Mouse (Mus musculus) small intestine, adult 2 months (tissue): Measurements from ENCODE around the gene Fxyd2.

ENCODE experiments used
- CTCF ChIP-seq: fragments of 200-500 bp; IDR thresholded peaks from 2 replicates; pipeline ENCODE4 v1.5.1; 2012; ENCODE audit warnings: low read depth, mild to moderate bottlenecking, control low read depth, inconsistent platforms, low read length, moderate library complexity, mixed read lengths; ENCODE audit not compliant: insufficient replicate concordance, insufficient read length; ENCODE audit errors: extremely low read depth
- POLR2A ChIP-seq: fragments of 200-500 bp; IDR thresholded peaks from 2 replicates; pipeline ENCODE4 v1.6.1; 2012; ENCODE audit warnings: low read depth, mild to moderate bottlenecking, control low read depth, inconsistent platforms, low read length, moderate library complexity

DNA sequence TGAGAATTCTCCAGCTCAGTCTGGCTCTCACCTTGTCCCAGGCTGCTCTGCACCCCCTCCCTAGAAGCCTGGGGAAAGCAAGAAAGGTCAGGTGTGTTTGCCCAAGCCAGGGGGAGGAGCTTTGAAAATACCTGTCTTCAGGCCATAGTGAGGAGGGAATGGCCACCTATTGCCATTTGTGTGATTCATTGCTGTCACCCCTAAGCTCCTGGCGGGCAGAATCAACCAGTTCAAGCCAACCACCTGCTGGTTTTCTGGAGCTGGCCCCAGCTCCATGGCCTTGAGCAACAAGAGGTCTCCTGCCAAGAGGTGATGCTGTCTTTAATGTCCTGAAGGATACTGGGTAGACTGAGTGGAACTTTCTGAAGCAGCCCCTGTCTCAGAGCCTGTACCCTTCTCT lies 1.1 kb upstream of the Fxyd2 start:
- TF ChIP-seq POLR2A = no peak
- TF ChIP-seq CTCF = no peak
